Mouse (Mus musculus): ENCODE data around the gene Rasgrp1.

DNA sequence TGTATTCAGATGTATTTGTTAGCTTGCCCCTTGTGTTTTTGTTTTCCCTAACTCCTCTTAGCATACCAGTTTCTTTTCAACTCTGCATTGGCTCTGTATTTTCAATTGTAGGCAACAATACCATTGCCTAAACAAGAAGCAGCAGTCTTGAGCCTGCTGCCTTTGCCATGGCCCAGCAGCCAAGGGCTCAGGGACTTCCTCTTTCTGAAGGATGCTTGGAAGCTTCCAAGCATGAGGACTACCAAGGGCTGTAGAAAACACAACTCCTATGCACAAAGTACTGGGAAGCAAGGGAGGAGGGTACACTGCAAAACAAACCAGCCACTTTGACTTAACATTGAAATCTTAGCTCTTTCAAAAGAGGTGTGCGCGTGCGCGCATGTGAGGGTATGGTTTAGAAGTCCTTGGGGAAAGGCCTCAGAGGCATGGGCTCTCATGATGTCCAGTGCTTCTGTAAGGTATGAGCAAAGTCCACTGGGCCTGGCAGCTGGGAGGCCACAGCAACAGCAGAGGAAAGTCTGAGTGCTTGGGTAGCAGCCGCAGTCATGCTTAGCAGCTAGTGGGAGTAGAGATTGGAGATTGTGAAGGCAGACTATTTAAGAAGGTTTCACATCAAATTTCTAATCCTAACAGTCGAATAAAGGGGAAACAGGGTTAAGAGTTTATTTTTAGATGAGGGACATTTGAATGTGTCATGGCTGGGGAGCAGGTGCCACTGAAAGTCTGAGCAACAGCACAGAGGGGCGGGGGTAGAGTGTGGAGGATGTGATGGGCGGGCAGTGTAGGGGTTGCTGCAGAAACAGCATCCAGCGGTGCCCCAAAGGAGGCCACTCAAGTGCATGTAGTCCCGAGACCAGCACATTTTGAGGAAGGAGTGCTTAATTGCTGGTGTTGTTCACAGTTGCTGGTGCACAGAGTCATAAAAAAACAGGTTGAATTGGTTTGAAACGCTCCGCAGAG is 39.1 kb downstream of the Rasgrp1 start:
- TF ChIP-seq CTCF (IDR thresholded peaks at IDR 0.05; ENCODE audit: borderline replicate concordance, insufficient read depth, low read length) (no peak), POLR2A (IDR thresholded peaks at IDR 0.05; ENCODE audit: low read depth, low read length) (no peak)

Data from embryonic fibroblast, embryonic 13.5 days (primary cell).